Mouse (Mus musculus): ENCODE results near the gene Col23a1.

The Col23a1 gene

DNA sequence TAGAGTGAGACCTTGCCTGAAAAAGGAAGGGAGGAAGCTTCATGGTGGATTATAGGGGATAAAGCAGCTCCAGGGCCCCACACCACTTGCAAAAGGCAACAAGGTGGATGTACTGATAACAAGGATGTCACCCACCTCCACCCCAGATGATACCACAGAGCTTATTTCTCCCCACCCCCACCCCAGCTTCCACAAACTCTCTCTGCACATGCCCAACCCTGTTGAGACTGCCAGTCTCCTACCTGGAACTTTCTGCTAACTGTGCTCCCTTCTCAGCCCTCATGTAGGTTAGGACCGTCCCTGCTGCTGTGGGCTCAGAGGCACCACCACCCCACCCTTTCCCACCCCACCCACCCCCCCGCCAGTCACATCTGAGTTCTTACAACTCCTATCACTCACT lies 154.1 kb downstream of the Col23a1 start:
- no peak for DNase-seq

DNA sequence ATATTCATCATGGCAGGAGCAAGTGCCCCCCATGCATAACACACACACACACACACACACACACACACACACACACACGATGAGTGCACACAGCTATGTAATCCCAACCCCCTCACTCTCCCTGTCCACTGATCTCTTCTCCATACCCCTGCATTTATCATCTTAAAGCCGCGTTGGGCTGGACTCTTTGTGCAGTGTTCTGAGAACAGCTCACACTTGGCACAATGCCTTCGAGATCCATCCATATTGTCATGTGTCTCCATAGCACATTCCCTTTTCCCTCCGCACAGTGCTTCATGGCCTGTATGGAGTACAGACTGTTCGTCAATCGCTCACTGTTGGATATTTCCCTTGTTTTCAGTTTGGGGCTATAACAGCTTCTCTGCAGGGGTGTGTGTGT lies 154.9 kb downstream of the Col23a1 start:
- no peak for DNase-seq

DNA sequence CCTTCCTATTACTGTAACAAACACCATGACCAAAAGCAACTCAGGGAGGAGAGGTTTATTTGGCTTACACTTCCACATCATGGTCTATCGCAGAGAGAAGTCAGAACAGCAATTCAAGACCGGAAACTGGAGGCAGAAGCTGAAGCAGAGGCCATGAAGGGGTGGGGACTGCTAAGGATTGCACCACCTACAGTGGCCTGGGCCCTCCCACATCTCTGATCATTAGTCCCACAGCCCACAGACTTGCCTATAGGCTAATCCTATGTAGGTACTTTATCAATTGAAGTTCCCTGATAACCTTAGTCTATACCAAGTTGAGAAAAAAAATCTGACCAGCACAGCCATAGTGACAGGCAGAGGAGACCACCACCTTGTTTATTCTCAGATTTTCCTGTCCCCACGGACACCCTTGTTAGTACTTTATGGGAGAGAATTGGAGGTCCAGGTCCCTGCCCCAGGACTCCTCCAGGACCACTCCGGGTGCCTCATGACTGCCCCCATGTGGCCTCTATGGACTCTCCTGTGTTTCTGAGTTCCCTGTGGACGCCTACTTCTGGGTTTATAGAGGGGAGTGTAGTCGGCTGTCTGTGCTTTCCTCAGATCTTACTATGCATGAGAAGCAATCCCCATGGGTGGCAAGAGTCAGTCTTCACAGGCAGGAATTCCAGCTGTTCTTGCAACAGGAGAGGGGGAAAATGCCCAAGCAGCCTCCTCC lies 157.1 kb downstream of the Col23a1 start:
- DNase-seq, result peak; percentile 58

DNA sequence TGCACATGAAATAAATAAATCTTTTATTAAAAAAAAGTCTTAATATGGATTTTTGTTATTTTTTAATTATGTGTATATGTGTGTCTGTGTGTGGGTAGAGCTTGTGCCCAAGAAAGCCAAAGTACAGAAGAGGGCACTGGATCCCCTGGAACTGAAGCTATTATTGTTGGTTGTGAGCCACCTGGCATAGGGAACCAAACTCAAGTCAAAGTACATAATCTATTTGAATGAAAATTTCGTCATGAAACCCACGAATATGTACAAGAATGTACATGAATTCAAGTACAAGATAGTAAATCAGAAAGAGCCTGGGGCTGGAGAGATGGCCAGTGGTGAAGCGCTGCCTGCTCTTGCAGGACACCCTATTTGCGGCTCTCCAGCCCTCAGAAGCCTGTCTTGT lies 158.5 kb downstream of the Col23a1 start:
- DNase-seq, result no peak

DNA sequence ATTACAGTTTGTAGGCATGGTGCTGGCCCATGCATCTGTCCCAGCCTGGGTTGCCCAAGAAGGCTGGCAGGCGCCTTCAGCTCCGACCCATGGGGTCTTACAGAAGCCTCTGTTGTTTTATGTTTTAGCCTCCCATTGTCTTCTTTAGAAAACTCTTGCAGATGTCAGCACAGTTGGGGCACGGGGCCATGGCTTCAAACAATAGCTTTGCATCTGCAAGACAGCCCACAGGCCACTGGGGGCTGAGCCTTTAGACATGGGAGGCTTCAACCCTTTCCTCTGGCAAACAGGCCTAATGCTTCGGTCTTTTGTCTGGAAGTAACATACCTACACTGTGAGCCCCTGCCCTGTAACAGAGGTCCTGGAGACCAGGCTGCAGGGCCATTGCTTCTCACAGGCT lies 159.0 kb downstream of the Col23a1 start:
- no peak for DNase-seq

DNA sequence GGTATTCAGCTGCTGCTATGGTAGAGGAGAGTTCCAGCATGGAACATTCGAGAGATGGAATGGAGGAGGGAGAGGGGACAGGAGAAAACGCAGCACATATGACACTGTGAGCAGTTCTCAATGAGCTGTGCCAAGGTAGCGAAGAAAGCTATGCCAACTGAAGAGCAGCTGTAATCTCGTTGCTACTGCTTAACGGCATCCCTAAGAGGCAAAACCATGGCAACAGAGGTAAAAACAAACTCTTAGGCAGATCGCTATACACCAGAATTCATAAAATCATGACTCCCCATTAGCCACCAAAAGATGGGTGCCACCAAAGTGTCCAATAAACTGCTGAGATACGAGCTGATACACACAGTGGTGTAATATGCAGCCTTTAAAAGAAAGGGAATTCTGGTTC lies 160.2 kb downstream of the Col23a1 start:
- no peak for DNase-seq

DNA sequence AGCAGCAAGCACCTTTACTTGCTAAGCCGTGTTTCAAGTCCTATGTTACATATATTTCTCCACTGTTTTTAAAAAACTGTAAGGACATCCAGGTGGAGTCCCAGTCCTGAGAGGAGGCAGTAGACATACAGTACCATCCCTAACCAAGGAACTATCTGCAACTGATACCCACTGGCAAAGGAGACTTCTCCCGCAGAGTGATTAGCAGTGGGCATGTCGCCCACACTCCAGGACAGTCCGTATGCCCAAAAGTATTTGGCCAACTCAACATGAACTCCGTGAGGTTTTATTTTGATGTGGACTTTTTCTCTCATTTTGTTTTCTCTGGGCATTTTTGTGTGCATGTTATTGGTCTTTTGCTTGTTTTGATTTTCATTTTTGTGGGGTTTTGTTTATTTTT lies 161.6 kb downstream of the Col23a1 start:
- no peak for DNase-seq

DNA sequence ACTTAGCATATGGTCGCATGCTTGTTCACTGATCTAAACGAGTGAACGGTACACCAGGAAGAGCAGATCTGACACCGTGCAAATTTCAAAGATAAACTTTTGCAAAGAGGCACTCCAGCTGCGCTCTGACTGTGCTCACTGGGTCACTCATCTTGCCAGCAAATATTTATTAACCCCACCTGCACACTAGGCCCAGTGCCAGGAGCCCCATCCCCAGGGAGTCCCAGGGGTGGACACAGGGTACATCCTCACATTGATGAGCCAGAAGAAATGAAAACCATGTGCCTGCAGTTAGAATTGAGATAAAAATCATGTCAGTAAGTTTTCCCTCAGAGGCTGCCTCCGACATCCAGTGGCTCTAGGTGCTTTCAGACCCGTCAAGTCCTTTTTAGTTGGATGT lies 162.2 kb downstream of the Col23a1 start:
- no peak for DNase-seq

DNA sequence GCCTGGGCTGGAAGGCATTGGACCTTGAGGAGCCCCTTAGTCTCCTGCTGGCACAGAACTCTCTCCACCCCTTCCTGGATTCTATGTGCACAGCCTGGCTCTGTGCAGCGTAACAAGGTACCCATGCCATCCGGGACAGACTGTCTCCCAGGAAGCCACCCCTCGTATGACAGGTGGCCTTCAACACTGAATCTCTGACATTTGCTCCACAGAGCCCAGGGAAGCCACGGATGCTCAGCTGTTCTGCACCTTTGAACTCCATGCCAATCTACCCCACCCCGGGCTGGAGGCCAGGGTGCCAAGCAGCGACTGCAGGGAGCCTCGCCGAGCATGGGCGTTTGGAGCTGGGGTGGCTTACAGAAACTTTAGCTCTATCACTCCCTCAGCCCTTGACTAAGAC lies 164.0 kb downstream of the Col23a1 start:
- no peak for DNase-seq

DNA sequence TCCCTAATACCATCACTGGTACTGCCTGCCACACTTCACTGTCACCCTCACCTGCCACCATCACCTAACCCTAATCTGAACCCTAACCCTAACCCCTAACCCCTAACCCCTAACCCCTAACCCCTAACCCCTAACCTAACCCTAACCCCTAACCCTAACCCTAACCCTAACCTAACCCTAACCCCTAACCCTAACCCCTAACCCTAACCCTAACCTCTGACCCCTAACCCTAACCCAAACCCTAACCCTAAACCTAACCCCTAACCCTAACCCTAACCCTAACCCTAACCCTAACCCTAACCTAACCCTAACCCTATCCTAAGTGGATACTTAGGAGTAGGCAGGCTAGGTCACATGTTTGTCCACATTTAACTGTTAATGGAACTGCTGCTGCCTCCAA lies 165.8 kb downstream of the Col23a1 start:
- DNase-seq, result no peak

DNA sequence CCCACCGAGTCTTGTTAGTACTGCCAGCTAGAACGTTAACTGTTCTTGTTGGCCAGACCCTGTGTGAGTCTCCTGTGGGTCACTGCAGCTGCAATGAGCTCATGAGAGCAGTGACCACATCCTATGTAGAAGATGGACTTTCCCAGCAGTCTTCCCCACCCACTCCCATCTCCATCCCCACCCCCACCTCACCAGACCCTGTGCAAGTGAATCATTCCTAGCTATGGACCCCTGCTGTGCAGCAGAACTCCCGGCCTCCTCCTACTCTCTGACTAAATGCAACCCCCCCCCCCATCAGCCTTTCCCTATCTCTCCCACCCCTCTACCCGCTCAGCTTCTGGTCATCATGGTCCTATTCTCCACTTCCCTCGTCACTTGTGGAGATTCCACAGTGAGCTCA lies 167.9 kb downstream of the Col23a1 start:
- DNase-seq, result no peak

DNA sequence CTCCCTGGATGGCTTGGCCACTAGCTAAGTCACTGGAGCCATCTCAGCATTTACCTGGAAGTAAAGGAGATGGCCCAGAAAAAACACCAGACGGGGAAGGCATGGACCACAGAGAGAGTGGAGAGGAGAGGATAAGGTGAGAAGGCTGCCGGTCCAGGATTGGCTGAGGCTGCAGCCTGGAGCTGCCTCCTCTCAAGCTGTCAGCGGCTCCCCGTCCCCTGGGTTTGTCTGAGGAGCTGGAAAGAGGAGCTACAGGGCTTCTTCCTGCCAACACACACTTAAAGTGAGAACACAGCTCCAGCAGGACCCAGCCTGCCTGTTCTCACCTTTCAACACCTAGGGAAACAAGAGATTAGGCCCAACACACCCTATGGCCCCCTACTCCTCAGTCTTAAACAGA lies 168.9 kb downstream of the Col23a1 start:
- no peak for DNase-seq

DNA sequence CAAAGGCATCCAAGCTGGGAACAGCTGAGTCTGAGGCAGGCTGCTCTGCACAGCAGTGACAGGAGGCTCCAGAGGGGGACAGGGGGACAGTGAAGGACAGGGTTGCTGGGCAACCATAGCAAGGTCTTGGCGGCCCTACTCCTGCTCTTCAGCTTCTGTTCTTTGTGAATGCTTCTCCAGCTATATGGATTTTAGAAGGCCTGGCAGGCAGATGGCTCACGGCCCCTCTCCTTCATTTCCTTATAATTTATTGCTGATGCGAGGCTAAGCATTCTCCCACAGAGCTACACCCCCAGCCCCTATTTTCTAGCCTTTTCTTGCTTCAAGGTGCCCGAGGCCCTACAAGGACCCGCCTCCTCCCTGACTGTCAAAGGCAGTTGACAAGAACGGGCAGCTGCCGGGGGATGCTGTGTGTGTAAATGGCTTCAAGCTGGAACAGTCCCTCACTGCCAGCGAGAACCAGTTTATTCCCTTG lies 169.9 kb downstream of the Col23a1 start:
- no peak for DNase-seq

DNA sequence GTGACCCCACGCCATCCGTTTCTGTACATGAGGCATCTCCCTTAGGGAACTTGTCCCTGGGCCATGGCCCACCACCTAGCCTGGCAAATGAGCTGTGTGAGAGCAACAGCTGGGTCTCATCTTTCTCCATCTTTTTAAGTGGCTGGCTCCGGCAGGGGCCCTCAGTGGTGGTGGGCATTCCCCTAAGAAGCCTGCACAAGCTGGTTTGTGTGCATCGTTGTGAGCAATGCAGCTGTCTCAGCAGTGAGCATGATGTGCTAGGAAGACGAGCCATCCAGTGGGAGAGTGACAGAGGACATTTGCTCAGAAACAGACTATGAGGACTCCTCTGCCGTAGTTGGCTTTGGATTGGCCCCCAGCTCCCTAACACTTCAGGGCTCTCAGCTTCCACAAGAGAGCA lies 179.0 kb downstream of the Col23a1 start:
- DNase-seq, result no peak

DNA sequence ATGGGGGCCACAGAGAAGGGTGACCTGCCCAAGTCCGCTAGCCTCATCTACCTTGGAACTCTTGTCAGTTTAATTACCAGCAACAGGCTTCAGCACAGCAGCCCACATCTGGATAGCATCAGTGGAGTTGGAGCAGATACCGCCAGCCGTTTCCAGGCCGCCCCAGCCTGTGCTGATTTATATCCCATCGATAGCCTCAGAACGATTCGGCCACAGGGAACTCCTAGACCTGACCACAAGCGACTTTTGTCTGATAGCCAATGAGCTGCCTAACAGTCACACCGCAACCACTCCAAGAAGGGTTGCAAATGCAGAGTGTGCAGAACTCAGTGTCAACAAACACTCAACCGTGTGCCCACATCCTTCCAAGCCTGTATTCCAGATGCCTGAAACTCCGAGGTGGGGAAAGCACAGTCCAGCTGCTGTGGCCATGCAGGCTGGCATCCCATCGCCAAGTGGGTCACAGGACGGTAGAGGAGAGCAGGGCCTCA lies 179.7 kb downstream of the Col23a1 start:
- DNase-seq, result no peak

DNA sequence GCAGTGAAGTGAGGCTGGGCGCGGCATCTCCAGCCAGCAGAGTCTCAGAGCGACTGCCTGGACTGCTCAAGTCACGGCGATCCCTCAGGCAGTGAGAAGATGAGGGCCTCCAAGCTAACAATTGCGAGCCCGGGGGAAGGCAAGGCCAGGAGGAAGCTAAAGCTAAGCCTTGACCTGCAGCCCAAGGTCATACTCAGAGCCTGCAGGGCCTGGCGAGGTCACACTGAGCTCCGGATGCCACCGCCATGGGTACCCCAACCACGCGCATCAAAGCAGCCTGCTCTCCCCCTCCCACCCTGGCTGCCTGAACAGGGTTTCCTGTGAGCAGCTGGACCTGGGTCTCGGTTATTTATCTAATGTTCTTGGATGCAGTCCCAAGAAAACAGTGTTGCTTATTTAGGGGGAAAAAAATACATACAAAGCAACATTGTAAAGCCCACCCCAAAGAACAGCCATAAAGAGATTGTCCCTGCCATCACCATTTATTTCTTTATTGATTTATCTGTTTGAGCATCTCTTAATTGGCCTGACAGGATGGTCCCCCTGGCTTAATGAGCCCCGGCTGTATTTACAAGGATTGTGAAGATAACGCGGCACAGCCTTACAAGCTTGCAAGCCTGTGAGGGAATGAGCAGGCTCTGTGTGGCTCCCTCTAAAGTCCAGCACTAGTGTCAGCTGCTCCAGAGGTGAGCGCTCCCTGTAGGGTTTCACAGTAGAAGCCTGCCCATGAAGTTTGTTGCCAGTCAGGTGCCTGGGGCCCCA lies 180.8 kb downstream of the Col23a1 start:
- DNase-seq, result peak; percentile 18

DNA sequence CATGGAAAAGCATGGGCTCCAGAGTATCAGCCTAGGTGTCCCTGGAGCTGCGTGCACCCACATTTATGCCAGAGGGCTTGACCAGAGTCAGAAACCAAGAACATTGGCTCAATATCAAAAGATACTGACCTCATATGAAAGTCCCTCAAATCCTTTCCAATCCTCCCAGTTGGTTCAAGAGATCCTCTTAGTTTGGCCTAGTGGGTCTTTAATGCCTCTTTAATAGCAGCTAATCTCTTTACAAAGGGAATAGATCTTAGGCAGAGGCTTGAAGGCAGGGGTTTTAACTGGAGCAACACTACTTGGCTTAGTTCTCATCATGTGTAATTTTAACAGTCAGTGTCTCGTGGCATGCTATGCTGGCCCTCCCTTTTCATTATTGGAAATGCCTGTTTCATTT lies 184.0 kb downstream of the Col23a1 start:
- no peak for DNase-seq

DNA sequence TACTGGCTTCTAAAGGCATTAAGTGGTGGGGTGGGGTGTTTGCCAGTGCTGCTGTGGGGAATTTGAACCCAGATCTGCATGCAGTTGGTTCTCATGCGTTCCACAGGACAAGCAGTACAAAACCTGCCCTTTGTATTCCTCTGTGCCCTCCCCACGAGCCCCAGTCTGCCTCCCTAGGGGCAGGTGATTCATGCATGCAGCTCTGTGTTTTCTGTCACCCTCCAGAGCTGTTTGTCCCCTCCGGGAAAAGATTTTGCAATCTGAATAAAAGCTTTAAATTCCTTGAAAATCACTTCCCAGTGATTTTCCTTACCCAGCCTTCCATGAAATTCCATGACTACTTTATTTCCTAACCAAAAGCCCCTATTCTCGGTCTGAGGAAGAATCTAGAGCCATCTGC lies 186.8 kb downstream of the Col23a1 start:
- DNase-seq, result no peak

DNA sequence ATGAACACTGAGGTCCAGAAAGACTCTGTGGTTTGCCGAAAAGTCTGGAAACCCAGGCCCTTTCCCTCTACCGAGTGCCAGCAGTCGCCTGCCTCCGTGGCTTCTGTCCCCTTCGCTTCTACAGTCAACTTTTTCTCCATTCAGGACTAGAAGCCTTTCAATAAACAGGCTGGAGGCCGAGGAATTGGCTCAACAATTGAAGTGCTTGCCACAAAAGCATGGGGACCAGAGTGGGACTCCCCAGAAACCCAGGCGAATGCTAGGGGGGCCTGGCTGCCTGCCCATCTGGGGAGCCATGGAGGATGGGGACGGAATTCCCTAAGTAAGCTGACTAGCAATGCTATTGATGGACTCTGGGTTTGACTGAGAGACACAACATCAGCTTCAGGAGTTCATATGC lies 187.9 kb downstream of the Col23a1 start:
- no peak for DNase-seq

DNA sequence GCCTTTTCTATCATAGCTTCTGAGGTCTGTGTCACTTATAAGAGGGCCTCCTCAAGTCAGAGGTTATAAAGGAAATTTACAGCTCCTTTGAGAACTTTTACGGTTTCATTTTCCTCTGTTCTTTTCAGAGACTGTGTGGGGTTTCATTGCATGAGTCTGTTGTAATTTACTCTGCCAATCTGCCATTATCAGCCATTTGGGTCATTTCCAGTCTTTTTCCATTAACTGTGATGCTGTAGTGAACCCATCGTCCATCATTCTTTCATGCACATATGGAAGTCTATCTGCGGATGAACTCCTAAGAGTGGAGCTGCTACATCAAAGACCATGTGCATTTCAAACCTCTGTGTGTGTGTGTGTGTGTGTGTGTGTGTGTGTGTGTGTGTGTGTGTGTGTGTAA lies 192.5 kb downstream of the Col23a1 start:
- no peak for DNase-seq

DNA sequence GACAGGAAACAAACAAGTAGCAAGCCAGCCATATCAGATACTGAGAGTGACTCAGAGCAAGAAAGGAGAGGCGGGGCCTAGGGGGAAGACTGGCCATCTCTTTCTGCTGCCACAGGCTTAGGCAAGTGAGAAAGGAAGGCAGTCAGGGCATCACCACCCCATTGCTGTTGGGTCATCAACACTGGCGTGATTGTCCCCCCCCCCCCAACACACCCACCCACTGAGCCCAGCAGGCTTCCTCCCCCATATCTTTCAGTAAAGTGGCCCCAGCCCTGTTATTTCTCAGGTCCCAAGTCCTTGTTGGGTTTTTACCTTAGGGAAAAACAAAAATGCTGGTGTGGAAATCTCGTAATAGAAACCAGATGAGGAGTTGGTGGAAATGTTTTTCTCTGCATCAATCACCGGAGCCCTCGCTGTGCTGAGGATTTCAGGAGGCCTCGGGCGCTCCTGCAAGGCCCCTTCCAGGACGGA lies 195.4 kb downstream of the Col23a1 start:
- no peak for DNase-seq

DNA sequence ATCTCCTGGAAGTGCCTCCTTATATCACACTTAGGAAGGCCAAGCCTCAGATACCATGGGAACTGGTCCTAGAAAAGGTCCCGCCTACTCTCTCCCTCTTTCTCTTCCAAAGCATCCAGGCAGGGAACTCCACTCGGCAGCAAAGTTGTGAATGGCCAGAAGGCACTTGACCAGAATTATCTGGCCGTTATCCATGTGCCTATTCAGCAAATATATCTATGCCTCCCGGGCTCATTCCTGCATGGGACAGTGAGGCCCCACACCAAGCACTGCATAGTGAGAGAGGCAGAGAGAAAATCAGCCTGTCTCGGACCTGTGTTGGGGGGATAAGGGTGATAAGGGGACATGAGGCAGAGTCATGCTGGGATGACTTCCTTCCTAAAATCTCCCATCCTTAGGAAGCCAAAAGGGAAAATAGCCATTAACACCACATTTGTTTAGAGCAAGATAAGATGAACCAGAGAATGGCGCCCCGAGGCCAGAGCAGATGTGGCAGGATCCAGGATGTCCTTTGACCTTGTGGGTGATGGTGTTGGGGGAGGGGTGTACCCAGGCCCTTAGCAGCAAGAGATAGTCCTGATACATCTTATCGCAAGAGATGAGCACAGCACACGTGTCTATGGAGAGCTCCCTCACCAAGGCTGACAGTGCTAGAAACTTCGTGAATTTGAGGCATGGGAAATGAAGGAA lies 196.2 kb downstream of the Col23a1 start:
- DNase-seq, result no peak

DNA sequence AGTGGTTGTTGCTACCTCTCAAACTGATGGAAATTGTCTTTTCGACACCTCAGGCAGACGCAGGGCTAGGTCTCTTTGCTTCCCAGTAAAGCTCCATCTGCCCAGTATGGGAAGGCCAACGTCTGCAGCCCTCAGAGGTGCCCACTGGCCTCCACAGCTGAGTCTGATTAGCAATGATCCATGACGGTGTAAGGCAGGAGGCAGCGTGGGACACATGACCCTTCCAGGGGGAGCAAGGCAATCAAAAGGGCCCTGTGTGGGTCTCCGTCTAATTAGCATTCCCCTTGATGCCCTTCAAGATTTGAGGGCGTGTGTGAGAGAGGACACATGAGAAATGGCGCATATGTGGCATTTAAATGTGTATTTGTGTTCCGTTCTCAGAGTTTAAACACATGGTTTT lies 199.1 kb downstream of the Col23a1 start:
- no peak for DNase-seq

DNA sequence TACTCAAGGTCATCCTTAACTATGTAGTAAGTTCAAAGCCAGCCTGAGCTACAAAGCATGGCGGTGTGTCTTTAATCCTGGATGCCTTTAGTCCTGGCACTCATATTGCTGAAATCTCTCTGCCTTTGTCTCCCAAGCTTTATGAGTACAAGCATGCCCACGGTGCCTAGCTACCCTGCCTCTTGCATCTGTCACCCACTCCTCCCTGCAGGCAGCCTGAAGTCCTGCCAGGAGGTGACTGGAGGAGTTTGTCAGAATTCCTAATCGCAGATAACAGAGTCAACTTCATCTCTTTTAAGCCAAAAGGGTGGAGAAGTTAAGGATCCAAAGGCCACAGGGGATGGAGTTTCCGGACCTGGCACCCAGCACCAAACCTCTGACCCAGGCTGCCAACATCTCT lies 203.7 kb downstream of the Col23a1 start:
- no peak for DNase-seq

Measured in kidney, postnatal 14 days (tissue).